Mouse (Mus musculus) adrenal gland, postnatal 14 days (tissue): ENCODE data around the gene Igsf8. TPM values are rescaled to one million over a fixed set of nuclear protein-coding genes. Genes with fewer than 3 reads are reported as not detected.

ENCODE experiments used
- DNase-seq: peaks from one replicate; pipeline ENCODE4 v3.0.0; 2021; ENCODE audit warnings: mixed read lengths
- total RNA-seq: library from RNA; stranded (reverse); gene quantifications from 2 replicates; pipeline ENCODE4 v1.2.3, GENCODE M21; 2021

The Igsf8 gene
- total RNA-seq, 1 experiment from 2014 or later, result 23.9 TPM

- DNase-seq, result no peak
These were observed 11.9 kb downstream of the Igsf8 start for GRCm38 (mm10) chr1:172273386-172273785.

GRCm38 (mm10) chr1:172274116-172274515, 12.7 kb downstream of the Igsf8 start:
- no peak for DNase-seq

GRCm38 (mm10) chr1:172274547-172274946, 13.1 kb downstream of the Igsf8 start:
- no peak for DNase-seq

- DNase-seq, result no peak
These were observed 15.7 kb downstream of the Igsf8 start for GRCm38 (mm10) chr1:172277172-172277571.

GRCm38 (mm10) chr1:172278328-172278727, 16.9 kb downstream of the Igsf8 start:
- DNase-seq, result no peak

GRCm38 (mm10) chr1:172279768-172280509, 18.5 kb downstream of the Igsf8 start:
- DNase-seq, result no peak

- DNase-seq, result peak; percentile 60
These were observed 20.2 kb downstream of the Igsf8 start for GRCm38 (mm10) chr1:172281522-172282254.

- DNase-seq, result no peak
These were observed 21.6 kb downstream of the Igsf8 start for GRCm38 (mm10) chr1:172283073-172283472.

- DNase-seq, result no peak
These were observed 22.8 kb downstream of the Igsf8 start for GRCm38 (mm10) chr1:172284221-172284620.

- no peak for DNase-seq
These were observed 25.3 kb downstream of the Igsf8 start for GRCm38 (mm10) chr1:172286740-172287139.

- DNase-seq, result peak; percentile 80
These were observed 27.6 kb downstream of the Igsf8 start for GRCm38 (mm10) chr1:172288900-172289616.

- DNase-seq, result no peak
These were observed 28.1 kb downstream of the Igsf8 start for GRCm38 (mm10) chr1:172289617-172289946.

GRCm38 (mm10) chr1:172292880-172293279, 31.4 kb downstream of the Igsf8 start:
- no peak for DNase-seq

- DNase-seq, result no peak
These were observed 32.0 kb downstream of the Igsf8 start for GRCm38 (mm10) chr1:172293449-172293848.

GRCm38 (mm10) chr1:172295751-172296197, 34.3 kb downstream of the Igsf8 start:
- no peak for DNase-seq

- DNase-seq, result peak; percentile 72
These were observed 35.5 kb downstream of the Igsf8 start for GRCm38 (mm10) chr1:172296816-172297510.

- DNase-seq, result peak; percentile 57
These were observed 36.4 kb downstream of the Igsf8 start, which contains the start of gene Atp1a2 for GRCm38 (mm10) chr1:172297611-172298537. Gene Atp1a2, minus strand, starts transcription at chr1:172298064.

- DNase-seq, result no peak
These were observed 38.1 kb downstream of the Igsf8 start for GRCm38 (mm10) chr1:172299528-172299927.

- DNase-seq, result peak; percentile 86
These were observed 38.8 kb downstream of the Igsf8 start for GRCm38 (mm10) chr1:172300247-172300646.

- DNase-seq, result no peak
These were observed 39.7 kb downstream of the Igsf8 start for GRCm38 (mm10) chr1:172301180-172301579.

- no peak for DNase-seq
These were observed 40.9 kb downstream of the Igsf8 start for GRCm38 (mm10) chr1:172302311-172302710.
